Mouse (Mus musculus): ENCODE measurements around the gene Gsg1. TPM values are rescaled to one million over a fixed set of nuclear protein-coding genes. Genes with fewer than 3 reads are reported as not detected.
A peak's percentile ranks its signal among the peaks of the same experiment; 100 is the strongest.

Gsg1 gene
- polyA plus RNA-seq, 1 experiment from 2014 or later = 2.1 TPM

- Histone ChIP-seq H3K9me3 (replicated peaks) (no peaks in the 10 kb centered on the region), H3K27me3 (no peaks in the 10 kb centered on the region), H3K4me3 (replicated peaks) (no peak overlapping the region), H3K9ac (no peak overlapping the region), H3K27ac (replicated peaks) (no peak overlapping the region), H3K4me2 (replicated peaks) (no peak overlapping the region), H3K4me1 (no peaks in the 10 kb centered on the region), H3K36me3 (peaks cover 32% of the 10 kb centered on the region)
- 91% methylated on average over 3 of the region's 3 CpGs for WGBS
- no peak for ATAC-seq (ENCODE audit: insufficient number of reproducible peaks, low FRiP score, low TSS enrichment, low read depth)
Observed at GRCm38 (mm10) chr6:135235742-135236141, 18.4 kb downstream of the Gsg1 start.

GRCm38 (mm10) chr6:135232443-135233182 lies 21.5 kb downstream of the Gsg1 start:
- no peak for ATAC-seq (ENCODE audit: insufficient number of reproducible peaks, low FRiP score, low TSS enrichment, low read depth)
- no peak overlapping the region for H3K27ac ChIP-seq (replicated peaks)
- H3K9me3 ChIP-seq (replicated peaks) = no peaks in the 10 kb centered on the region
- no peaks in the 10 kb centered on the region for H3K4me1 ChIP-seq
- 74% methylated on average over 12 of the region's 12 CpGs for WGBS
- no peaks in the 10 kb centered on the region for H3K27me3 ChIP-seq
- no peak overlapping the region for H3K9ac ChIP-seq
- no peak overlapping the region for H3K4me3 ChIP-seq (replicated peaks)
- H3K4me2 ChIP-seq (replicated peaks) = no peak overlapping the region
- H3K36me3 ChIP-seq = peaks cover 44% of the 10 kb centered on the region

DNA sequence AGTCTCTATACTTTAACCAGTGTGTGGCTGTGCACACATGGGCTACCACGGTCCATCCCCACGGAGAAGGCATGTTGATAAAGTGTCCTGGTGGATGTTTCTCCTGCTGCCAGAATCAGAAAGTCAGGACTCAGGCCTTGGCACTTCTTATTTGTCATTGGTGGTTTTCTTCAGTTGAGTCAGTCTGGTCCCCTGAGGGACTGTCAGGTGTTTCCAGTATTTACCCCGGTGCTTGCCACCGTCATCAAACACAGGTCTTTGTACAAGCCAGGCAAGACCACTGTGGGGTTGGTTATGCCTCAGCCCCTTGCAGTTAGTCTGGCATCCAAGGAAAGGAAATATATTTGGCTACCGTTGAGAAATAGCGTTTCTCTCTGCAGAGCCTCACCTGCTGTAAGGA lies 23.6 kb downstream of the Gsg1 start:
- H3K27me3 ChIP-seq = no peaks in the 10 kb centered on the region
- 89% methylated on average over 6 of the region's 6 CpGs for WGBS
- H3K27ac ChIP-seq (replicated peaks) = no peak overlapping the region
- H3K9ac ChIP-seq = no peak overlapping the region
- H3K9me3 ChIP-seq (replicated peaks) = no peaks in the 10 kb centered on the region
- H3K4me1 ChIP-seq = no peaks in the 10 kb centered on the region
- H3K4me3 ChIP-seq (replicated peaks) = no peak overlapping the region
- ATAC-seq (ENCODE audit: insufficient number of reproducible peaks, low FRiP score, low TSS enrichment, low read depth) = no peak
- H3K36me3 ChIP-seq = peaks cover 53% of the 10 kb centered on the region
- no peak overlapping the region for H3K4me2 ChIP-seq (replicated peaks)

GRCm38 (mm10) chr6:135228465-135228941 lies 25.6 kb downstream of the Gsg1 start:
- H3K4me2 ChIP-seq (replicated peaks) = no peak overlapping the region
- H3K9me3 ChIP-seq (replicated peaks) = no peaks in the 10 kb centered on the region
- H3K4me1 ChIP-seq = 0 out of 2 replicates have a peak, but pooled peaks cover 6% of the 10 kb centered on the region
- no peak for ATAC-seq (ENCODE audit: insufficient number of reproducible peaks, low FRiP score, low TSS enrichment, low read depth)
- WGBS = 41% methylated on average over 10 of the region's 10 CpGs
- H3K4me3 ChIP-seq (replicated peaks) = no peak overlapping the region
- peaks cover 43% of the 10 kb centered on the region for H3K36me3 ChIP-seq
- no peak overlapping the region for H3K9ac ChIP-seq
- 0 out of 2 replicates have a peak overlapping the region, but pooled peaks have one; percentile 17 for H3K27ac ChIP-seq (replicated peaks)
- no peaks in the 10 kb centered on the region for H3K27me3 ChIP-seq

GRCm38 (mm10) chr6:135223786-135224416 lies 30.2 kb downstream of the Gsg1 start:
- H3K4me2 ChIP-seq (replicated peaks) = no peak overlapping the region
- H3K27ac ChIP-seq (replicated peaks) = 0 out of 2 replicates have a peak overlapping the region, but pooled peaks have one; percentile 35
- H3K4me1 ChIP-seq = peaks cover 16% of the 10 kb centered on the region
- H3K9ac ChIP-seq = no peak overlapping the region
- no peak overlapping the region for H3K4me3 ChIP-seq (replicated peaks)
- peaks cover 18% of the 10 kb centered on the region for H3K36me3 ChIP-seq
- no peaks in the 10 kb centered on the region for H3K27me3 ChIP-seq
- ATAC-seq (ENCODE audit: insufficient number of reproducible peaks, low FRiP score, low TSS enrichment, low read depth) = no peak
- 51% methylated on average over 6 of the region's 6 CpGs for WGBS
- H3K9me3 ChIP-seq (replicated peaks) = no peaks in the 10 kb centered on the region

DNA sequence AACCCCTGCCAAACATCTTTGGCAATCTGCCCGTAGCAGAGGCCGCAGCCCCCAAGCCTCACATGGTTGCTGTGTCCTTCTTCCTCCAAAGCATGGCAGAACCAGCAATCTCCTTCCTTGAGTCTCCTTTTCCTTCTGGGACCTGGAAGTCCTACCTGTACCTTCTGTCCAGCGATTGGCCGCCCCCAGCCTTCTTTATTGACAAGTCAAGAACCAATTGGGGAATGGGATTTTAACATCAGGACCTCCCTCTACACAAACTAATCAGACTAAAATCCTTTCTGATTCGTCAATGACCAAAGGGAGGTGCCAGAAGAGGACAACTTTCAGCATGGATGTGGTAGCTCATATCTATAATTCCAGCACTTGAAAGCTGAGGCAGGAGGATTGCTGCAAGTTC lies 34.2 kb downstream of the Gsg1 start:
- H3K4me1 ChIP-seq = peaks cover 25% of the 10 kb centered on the region
- no peaks in the 10 kb centered on the region for H3K27me3 ChIP-seq
- H3K9ac ChIP-seq = no peak overlapping the region
- ATAC-seq (ENCODE audit: insufficient number of reproducible peaks, low FRiP score, low TSS enrichment, low read depth) = no peak
- H3K27ac ChIP-seq (replicated peaks) = 0 out of 2 replicates have a peak overlapping the region, but pooled peaks have one; percentile 13
- H3K4me2 ChIP-seq (replicated peaks) = no peak overlapping the region
- H3K4me3 ChIP-seq (replicated peaks) = no peak overlapping the region
- H3K9me3 ChIP-seq (replicated peaks) = no peaks in the 10 kb centered on the region
- H3K36me3 ChIP-seq = no peaks in the 10 kb centered on the region
- WGBS = 73% methylated on average over 5 of the region's 5 CpGs

DNA sequence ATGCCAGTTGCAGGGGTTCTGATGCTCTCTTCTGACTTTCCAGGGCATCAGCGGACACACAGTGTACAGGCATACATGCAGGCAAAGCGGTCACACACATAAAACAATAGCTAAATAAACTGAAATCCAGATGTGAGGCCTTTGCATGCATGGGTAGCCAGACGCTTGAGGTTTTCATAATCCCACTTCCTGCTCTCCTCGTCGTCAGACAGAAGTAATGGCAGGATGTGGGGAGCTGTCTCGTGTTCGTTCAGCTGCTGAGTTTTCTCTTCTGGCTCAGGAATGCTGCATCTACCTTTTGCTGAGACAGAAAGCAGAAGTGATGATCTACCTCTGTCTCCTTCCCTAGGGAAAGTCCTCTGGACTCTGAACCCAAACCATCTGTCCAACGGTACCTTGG lies 35.8 kb downstream of the Gsg1 start:
- 40% methylated on average over 8 of the region's 8 CpGs for WGBS
- H3K36me3 ChIP-seq = peaks cover 5% of the 10 kb centered on the region; the same call in 1 of the 2 replicates
- H3K4me1 ChIP-seq = peaks cover 17% of the 10 kb centered on the region
- H3K27me3 ChIP-seq = no peaks in the 10 kb centered on the region
- H3K4me2 ChIP-seq (replicated peaks) = no peak overlapping the region
- no peak overlapping the region for H3K9ac ChIP-seq
- no peak for ATAC-seq (ENCODE audit: insufficient number of reproducible peaks, low FRiP score, low TSS enrichment, low read depth)
- H3K9me3 ChIP-seq (replicated peaks) = no peaks in the 10 kb centered on the region
- no peak overlapping the region for H3K4me3 ChIP-seq (replicated peaks)
- H3K27ac ChIP-seq (replicated peaks) = peak overlapping the region; percentile 65; the same call in 1 of the 2 replicates

DNA sequence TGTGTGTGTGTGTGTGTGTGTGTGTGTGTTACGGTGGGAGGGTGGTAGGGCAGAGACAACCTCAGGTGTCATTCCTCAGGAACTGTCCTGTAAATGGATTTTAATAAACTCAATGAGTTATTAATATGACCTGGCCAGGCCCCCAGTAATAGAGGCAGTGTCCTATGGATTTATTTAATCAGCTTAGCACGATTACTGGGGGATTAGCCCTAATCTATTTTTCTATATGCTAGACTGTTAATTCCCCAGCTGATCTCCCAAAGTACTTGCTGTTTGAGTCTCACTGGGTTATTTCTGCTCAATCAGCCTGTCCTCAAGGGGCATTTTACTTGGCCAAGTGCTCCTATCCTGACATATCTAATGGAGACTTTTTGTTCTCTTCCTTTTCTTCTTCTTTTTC lies 41.5 kb downstream of the Gsg1 start:
- no peaks in the 10 kb centered on the region for H3K27me3 ChIP-seq
- H3K4me2 ChIP-seq (replicated peaks) = no peak overlapping the region
- no peak overlapping the region for H3K4me3 ChIP-seq (replicated peaks)
- 74% methylated on average over 2 of the region's 2 CpGs for WGBS
- H3K9me3 ChIP-seq (replicated peaks) = no peaks in the 10 kb centered on the region
- ATAC-seq (ENCODE audit: insufficient number of reproducible peaks, low FRiP score, low TSS enrichment, low read depth) = no peak
- no peak overlapping the region for H3K9ac ChIP-seq
- H3K27ac ChIP-seq (replicated peaks) = no peak overlapping the region
- no peaks in the 10 kb centered on the region for H3K4me1 ChIP-seq
- H3K36me3 ChIP-seq = peaks cover 9% of the 10 kb centered on the region; the same call in 1 of the 2 replicates

DNA sequence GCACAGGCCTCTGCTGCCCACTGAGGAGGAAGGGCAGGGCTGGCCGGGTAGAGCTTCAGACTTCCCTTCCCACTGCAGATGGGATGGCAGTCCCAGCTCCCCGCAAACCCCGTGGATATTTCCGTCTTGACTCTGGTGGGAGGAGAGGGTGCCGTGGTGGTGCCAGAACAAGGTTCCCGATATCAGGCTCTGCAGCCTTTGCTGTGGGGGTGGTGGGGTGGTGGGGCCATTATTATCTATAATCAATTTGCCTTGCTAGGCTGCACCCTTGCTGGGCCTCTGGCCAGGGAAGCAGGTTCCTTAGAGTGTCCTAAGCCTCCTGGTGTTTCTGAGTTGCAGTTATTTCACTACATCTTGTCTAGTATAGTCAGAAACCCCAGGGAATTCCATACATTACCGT lies 43.0 kb downstream of the Gsg1 start:
- Histone ChIP-seq H3K4me1 (no peaks in the 10 kb centered on the region), H3K27me3 (no peaks in the 10 kb centered on the region), H3K4me2 (replicated peaks) (no peak overlapping the region), H3K9me3 (replicated peaks) (no peaks in the 10 kb centered on the region), H3K36me3 (peaks cover 9% of the 10 kb centered on the region; the same call in 1 of the 2 replicates), H3K9ac (no peak overlapping the region), H3K4me3 (replicated peaks) (no peak overlapping the region), H3K27ac (replicated peaks) (no peak overlapping the region)
- WGBS = 78% methylated on average over 7 of the region's 7 CpGs
- no peak for ATAC-seq (ENCODE audit: insufficient number of reproducible peaks, low FRiP score, low TSS enrichment, low read depth)

- Histone ChIP-seq H3K4me3 (replicated peaks) (no peak overlapping the region), H3K27me3 (no peaks in the 10 kb centered on the region), H3K36me3 (peaks cover 3% of the 10 kb centered on the region; the same call in 1 of the 2 replicates), H3K27ac (replicated peaks) (no peak overlapping the region), H3K9ac (no peak overlapping the region), H3K4me1 (no peaks in the 10 kb centered on the region), H3K9me3 (replicated peaks) (no peaks in the 10 kb centered on the region), H3K4me2 (replicated peaks) (no peak overlapping the region)
- no peak for ATAC-seq (ENCODE audit: insufficient number of reproducible peaks, low FRiP score, low TSS enrichment, low read depth)
- WGBS = 78% methylated on average over 8 of the region's 8 CpGs
Observed at GRCm38 (mm10) chr6:135206909-135207308, 47.2 kb downstream of the Gsg1 start.

GRCm38 (mm10) chr6:135205802-135206201 lies 48.3 kb downstream of the Gsg1 start:
- WGBS = 67% methylated on average over 4 of the region's 4 CpGs
- Histone ChIP-seq H3K4me3 (replicated peaks) (no peak overlapping the region), H3K27ac (replicated peaks) (no peak overlapping the region), H3K4me1 (no peaks in the 10 kb centered on the region), H3K9ac (no peak overlapping the region), H3K36me3 (no peaks in the 10 kb centered on the region), H3K4me2 (replicated peaks) (no peak overlapping the region), H3K27me3 (no peaks in the 10 kb centered on the region), H3K9me3 (replicated peaks) (no peaks in the 10 kb centered on the region)
- ATAC-seq (ENCODE audit: insufficient number of reproducible peaks, low FRiP score, low TSS enrichment, low read depth) = no peak
